Mouse (Mus musculus) cerebellum, adult 2 months (tissue): Measurements from ENCODE around the gene Fam122a. TPM values are rescaled to one million over a fixed set of nuclear protein-coding genes. Genes with fewer than 3 reads are reported as not detected.

Experiments used
- DNase-seq, 2 experiments: peaks; one replicate each; pipeline ENCODE4 v3.0.0; 2021
- H3K27ac ChIP-seq: fragments of 200-500 bp; 2 replicates; pipeline ENCODE4 v1.5.1; 2012; ENCODE audit warnings: low read length, control low read depth, inconsistent platforms; ENCODE audit not compliant: insufficient read depth
- H3K27me3 ChIP-seq: fragments of 200-500 bp; 2 replicates; pipeline ENCODE4 v1.6.1; 2012; ENCODE audit warnings: inconsistent platforms, mild to moderate bottlenecking, low read length, moderate library complexity; ENCODE audit not compliant: control insufficient read depth, insufficient read depth
- H3K4me1 ChIP-seq: fragments of 200-500 bp; 2 replicates; pipeline ENCODE4 v1.6.1; 2011; ENCODE audit warnings: low read length; ENCODE audit not compliant: control insufficient read depth, insufficient read depth
- H3K4me3 ChIP-seq: fragments of 200-500 bp; replicated peaks from 2 replicates; pipeline ENCODE3; 2011; ENCODE audit warnings: mild to moderate bottlenecking, low read depth, low read length, control low read depth; ENCODE audit not compliant: insufficient read depth
- CTCF ChIP-seq: fragments of 200-500 bp; IDR thresholded peaks from 2 replicates; pipeline ENCODE4 v1.5.1; 2011; ENCODE audit warnings: low read depth, mild to moderate bottlenecking, control low read depth, low read length, moderate library complexity, borderline replicate concordance; ENCODE audit not compliant: insufficient read depth
- POLR2A ChIP-seq: fragments of 200-500 bp; IDR thresholded peaks from 2 replicates; pipeline ENCODE4 v1.6.1; 2011; ENCODE audit warnings: low read length, control low read depth, borderline replicate concordance; ENCODE audit not compliant: insufficient read depth
- WGBS: fragments of 180-500 bp; shearing (Covaris S2); methylation state at CpG from one replicate; pipeline ENCODE4 v1.1.7; 2018; 5-methylcytosine and 5-hydroxymethylcytosine counted together
- polyA plus RNA-seq: library from polyadenylated mRNA; depleted of rRNA; stranded (reverse); fragments of >200 nt; gene quantifications from 2 replicates; pipeline ENCODE4 v1.2.3, GENCODE M21; 2012

Gene Fam122a
- polyA plus RNA-seq, 1 experiment = 25.1 TPM

GRCm38 (mm10) chr19:24501525-24501924, 24.4 kb upstream of the Fam122a start:
- Histone ChIP-seq H3K27ac (no peak overlapping the region), H3K27me3 (no peaks in the 10 kb centered on the region), H3K4me1 (peaks cover 7% of the 10 kb centered on the region), H3K4me3 (no peak overlapping the region)
- TF ChIP-seq CTCF (no peak), POLR2A (no peak)
- DNase-seq = no peak

DNA sequence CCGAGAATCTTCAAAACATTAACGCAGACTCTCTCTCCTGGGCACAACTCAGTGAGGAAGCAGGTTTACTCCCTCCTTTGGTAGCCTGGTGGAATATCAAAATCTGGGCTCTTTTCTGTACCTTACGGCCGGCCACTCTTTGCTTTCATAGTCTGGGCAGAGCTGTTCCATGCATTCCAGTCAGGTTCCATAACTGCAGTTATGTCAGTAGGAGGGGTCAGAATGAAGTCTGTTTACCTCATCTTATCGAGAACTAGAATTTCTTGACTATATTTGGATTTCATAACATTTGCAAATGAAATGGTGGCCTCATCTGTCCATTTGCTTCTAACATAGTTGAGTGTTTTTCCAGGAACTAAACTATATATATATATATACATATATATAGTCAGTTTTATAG, 23.3 kb upstream of the Fam122a start:
- peaks cover 7% of the 10 kb centered on the region for H3K4me1 ChIP-seq
- WGBS = 68% methylated on average over 5 of the region's 5 CpGs
- H3K27ac ChIP-seq = no peak overlapping the region
- DNase-seq = no peak
- TF ChIP-seq CTCF = no peak
- TF ChIP-seq POLR2A = no peak
- no peaks in the 10 kb centered on the region for H3K27me3 ChIP-seq
- no peak overlapping the region for H3K4me3 ChIP-seq

DNA sequence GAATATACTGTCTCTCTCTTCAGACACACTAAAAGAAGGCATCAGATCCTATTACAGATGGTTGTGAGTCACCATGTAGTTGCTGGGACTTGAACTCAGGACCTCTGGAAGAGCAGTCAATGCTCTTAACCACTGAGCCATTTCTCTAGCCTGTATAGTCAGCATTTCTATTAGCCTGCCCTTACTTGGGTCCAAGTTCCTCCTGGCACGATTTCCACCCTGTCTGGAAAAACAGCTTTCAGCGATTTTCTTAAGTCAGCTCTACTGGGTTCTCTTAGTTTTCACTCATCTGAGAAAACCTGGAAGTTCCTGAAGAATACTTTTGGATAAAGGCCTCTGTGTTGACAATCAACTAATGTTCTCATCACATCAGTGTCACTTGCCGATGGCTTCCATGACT, 22.1 kb upstream of the Fam122a start:
- 52% methylated on average over 3 of the region's 3 CpGs for WGBS
- TF ChIP-seq POLR2A (no peak), CTCF (no peak)

GRCm38 (mm10) chr19:24493887-24494286, 16.7 kb upstream of the Fam122a start:
- no peak for DNase-seq
- Histone ChIP-seq H3K4me1 (peaks cover 7% of the 10 kb centered on the region), H3K4me3 (no peak overlapping the region), H3K27ac (no peak overlapping the region), H3K27me3 (no peaks in the 10 kb centered on the region)
- TF ChIP-seq POLR2A (no peak), CTCF (no peak)
- 95% methylated on average over 4 of the region's 4 CpGs for WGBS

More for the DNA sequence above, 22.1 kb upstream of the Fam122a start:
- no peak overlapping the region for H3K27ac ChIP-seq
- no peak for DNase-seq
- H3K27me3 ChIP-seq = no peaks in the 10 kb centered on the region
- peaks cover 10% of the 10 kb centered on the region for H3K4me1 ChIP-seq
- no peak overlapping the region for H3K4me3 ChIP-seq

DNA sequence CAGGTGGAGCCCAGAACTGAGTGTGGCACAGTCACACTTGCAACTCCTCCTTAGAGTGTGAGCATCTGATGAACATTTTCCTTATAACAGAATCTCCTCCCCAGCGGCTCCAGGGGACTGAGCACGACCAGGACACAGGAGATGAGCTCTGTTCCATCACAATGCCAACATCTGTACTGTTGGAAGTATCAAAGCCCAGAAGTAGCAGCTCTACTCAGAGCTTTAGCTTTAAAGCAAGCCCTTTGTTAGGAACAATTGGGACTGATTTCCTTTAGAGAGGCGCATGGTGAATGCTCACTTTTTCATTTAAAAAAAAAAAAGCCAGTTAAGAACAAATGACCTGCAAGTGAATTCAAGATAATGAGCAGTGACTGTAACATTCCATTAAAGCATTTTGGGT, 14.7 kb upstream of the Fam122a start:
- Histone ChIP-seq H3K27me3 (no peaks in the 10 kb centered on the region), H3K27ac (no peak overlapping the region), H3K4me3 (no peak overlapping the region), H3K4me1 (peaks cover 3% of the 10 kb centered on the region; the same call in 1 of the 2 replicates)
- TF ChIP-seq POLR2A (no peak), CTCF (no peak)
- DNase-seq = no peak
- 53% methylated on average over 3 of the region's 3 CpGs for WGBS

GRCm38 (mm10) chr19:24490275-24490674, 13.1 kb upstream of the Fam122a start:
- Histone ChIP-seq H3K27me3 (no peaks in the 10 kb centered on the region), H3K4me1 (peaks cover 3% of the 10 kb centered on the region; the same call in 1 of the 2 replicates), H3K27ac (no peak overlapping the region), H3K4me3 (no peak overlapping the region)
- WGBS = 86% methylated on average over 5 of the region's 5 CpGs
- no peak for TF ChIP-seq CTCF
- DNase-seq = no peak

DNA sequence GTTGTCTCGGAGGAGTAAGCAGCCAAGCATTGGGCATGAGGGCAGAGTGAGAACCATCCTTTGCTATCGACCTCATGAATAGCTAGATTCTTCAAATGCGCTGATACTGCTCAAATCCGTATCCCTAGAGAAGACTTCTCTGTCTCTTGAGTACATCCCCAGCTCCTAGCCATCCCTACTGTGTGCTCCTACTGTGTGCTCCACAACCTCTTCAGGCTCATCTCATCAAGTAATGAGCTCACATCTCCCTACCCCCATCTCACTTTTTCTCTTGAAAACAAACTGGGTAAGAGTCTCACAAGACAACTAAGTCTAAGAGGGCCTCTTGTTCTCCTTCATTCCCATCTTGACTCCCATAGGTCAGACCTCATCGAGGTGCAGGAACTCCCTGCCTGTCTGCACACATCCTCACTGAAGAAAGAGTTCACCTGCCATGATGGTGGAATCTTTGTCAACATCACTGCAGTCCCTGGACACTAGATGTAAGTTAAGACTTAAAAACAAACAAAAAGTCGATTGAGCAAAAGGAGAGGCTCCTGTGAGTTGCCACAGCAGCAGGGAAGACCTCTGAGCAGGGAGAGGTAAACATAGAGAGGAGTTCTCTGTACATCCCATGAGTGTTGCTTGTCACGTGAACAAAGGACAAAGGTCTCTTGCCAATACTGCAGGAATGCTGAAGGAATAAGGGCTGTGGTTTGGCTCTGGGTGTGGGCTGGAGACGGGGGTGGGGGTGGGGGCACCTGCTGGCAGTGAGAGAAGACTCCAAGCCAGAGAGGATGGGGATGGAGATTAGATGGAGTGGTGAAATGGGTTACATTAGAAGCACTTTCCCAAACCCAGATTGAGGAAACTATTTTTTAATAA, 9.5 kb upstream of the Fam122a start:
- no peak for TF ChIP-seq CTCF
- TF ChIP-seq POLR2A = no peak
- Histone ChIP-seq H3K4me3 (no peak overlapping the region), H3K27me3 (no peaks in the 10 kb centered on the region), H3K4me1 (no peaks in the 10 kb centered on the region; the same call in 1 of the 2 replicates), H3K27ac (no peak overlapping the region)
- no peak for DNase-seq
- 80% methylated on average over 8 of the region's 8 CpGs for WGBS

DNA sequence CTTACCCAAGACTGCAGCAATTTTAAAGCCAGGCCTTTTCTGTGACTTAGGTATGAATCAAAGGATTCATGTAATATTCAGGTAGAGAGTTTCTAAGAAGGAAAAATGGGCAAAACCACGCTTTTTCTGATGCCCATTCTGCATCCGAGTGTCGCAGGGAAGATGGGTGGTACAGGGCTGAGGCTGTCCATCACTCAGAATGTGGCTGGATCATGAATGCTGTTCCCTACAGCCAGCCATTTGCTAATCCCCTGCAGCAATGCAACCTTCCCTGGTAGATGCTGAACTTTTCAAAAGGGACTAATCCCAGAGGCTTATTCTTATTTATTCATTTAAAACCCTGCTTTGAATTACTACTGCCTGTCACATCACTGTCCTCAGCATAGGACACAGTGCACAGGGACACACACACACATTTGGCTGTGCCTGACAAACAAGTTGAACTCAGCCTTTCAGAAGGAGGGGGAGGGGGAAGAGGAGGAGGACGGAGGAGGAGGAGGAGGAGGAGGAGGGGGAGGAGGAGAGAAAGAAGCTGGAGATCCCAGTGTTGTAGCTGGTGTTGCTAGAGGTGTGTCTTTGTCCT, 7.5 kb upstream of the Fam122a start:
- Histone ChIP-seq H3K4me3 (no peak overlapping the region), H3K27ac (no peak overlapping the region), H3K4me1 (no peaks in the 10 kb centered on the region; the same call in 1 of the 2 replicates), H3K27me3 (no peaks in the 10 kb centered on the region)
- whole genome bisulfite sequencing = 57% methylated on average over 4 of the region's 4 CpGs
- TF ChIP-seq CTCF (no peak), POLR2A (no peak)
- no peak for DNase-seq
